Mouse (Mus musculus) neural tube, embryonic 14.5 days (tissue): Measurements from ENCODE around the gene Per1. TPM values are rescaled to one million over a fixed set of nuclear protein-coding genes. Genes with fewer than 3 reads are reported as not detected.

Experiments used
- ATAC-seq: fragments of 200-750 bp; cut with Nextera tagmentation; 2 replicates; pipeline ENCODE4 v1.8.0; 2017; ENCODE audit warnings: low read depth, mild to moderate bottlenecking, moderate TSS enrichment, moderate library complexity
- H3K27ac ChIP-seq: fragments of 300-500 bp; sonication (generic); 2 replicates; pipeline ENCODE4 v1.5.1; 2014; ENCODE audit warnings: low read depth, mild to moderate bottlenecking, control low read depth, low read length, moderate library complexity, mixed read lengths
- H3K27me3 ChIP-seq: fragments of 300-500 bp; sonication (generic); 2 replicates; pipeline ENCODE4 v1.6.1; 2014; ENCODE audit warnings: low read length; ENCODE audit not compliant: control insufficient read depth, insufficient read depth
- H3K36me3 ChIP-seq: fragments of 300-500 bp; sonication (generic); 2 replicates; pipeline ENCODE4 v1.6.1; 2014; ENCODE audit warnings: low read length, mixed read lengths; ENCODE audit not compliant: control insufficient read depth, insufficient read depth
- H3K4me1 ChIP-seq: fragments of 300-500 bp; sonication (generic); 2 replicates; pipeline ENCODE4 v1.6.1; 2014; ENCODE audit warnings: low read length; ENCODE audit not compliant: control insufficient read depth, insufficient read depth
- H3K4me2 ChIP-seq: fragments of 300-500 bp; sonication (generic); 2 replicates; pipeline ENCODE4 v1.6.1; 2014; ENCODE audit warnings: mild to moderate bottlenecking, low read depth, low read length, control low read depth
- H3K4me3 ChIP-seq: fragments of 300-500 bp; sonication (generic); 2 replicates; pipeline ENCODE4 v1.5.1; 2014; ENCODE audit warnings: low read depth, low read length, control low read depth, mixed read lengths
- H3K9ac ChIP-seq: fragments of 300-500 bp; sonication (generic); replicated peaks from 2 replicates; pipeline ENCODE4 v1.6.1; 2014; ENCODE audit warnings: low read depth, mild to moderate bottlenecking, control low read depth, low read length, mixed read lengths
- H3K9me3 ChIP-seq: fragments of 300-500 bp; sonication (generic); 2 replicates; pipeline ENCODE4 v1.6.1; 2016; ENCODE audit warnings: low read length; ENCODE audit not compliant: control insufficient read depth
- WGBS: fragments of 180-500 bp; shearing (Covaris S2); extraction: QIAGEN DNeasy Blood & Tissue Kit; methylation state at CpG from one replicate; pipeline ENCODE4 v1.1.7; 2014; 5-methylcytosine and 5-hydroxymethylcytosine counted together
- polyA plus RNA-seq: library from polyadenylated mRNA; unstranded; fragments of >200 nt; fragmentation: Nextera tagmentation; extraction: Ambion mirVana; gene quantifications from 2 replicates; pipeline ENCODE4 v1.2.1, GENCODE M21; 2014

Per1 gene
- polyA plus RNA-seq, 1 experiment from 2014 or later: 9.4 TPM

- Histone ChIP-seq H3K9ac (peak overlapping the region; percentile 71), H3K27me3 (no peaks in the 10 kb centered on the region), H3K36me3 (peaks cover 39% of the 10 kb centered on the region), H3K9me3 (no peaks in the 10 kb centered on the region), H3K4me2 (peak overlapping the region; percentile 93), H3K27ac (peak overlapping the region; percentile 76), H3K4me3 (peak overlapping the region; percentile 48), H3K4me1 (peaks cover 29% of the 10 kb centered on the region)
- 2% methylated on average over 23 of the region's 23 CpGs for WGBS
- ATAC-seq: peak; percentile 34; the same call in 1 of the 2 replicates
Measured at GRCm38 (mm10) chr11:69099915-69100345, 4.9 kb downstream of the Per1 start.

GRCm38 (mm10) chr11:69100639-69101360, 5.8 kb downstream of the Per1 start:
- no peak overlapping the region for H3K27ac ChIP-seq
- peaks cover 24% of the 10 kb centered on the region for H3K4me1 ChIP-seq
- H3K4me2 ChIP-seq: peak overlapping the region; percentile 93
- H3K27me3 ChIP-seq: no peaks in the 10 kb centered on the region
- ATAC-seq: no peak
- peak overlapping the region; percentile 48; the same call in 1 of the 2 replicates for H3K4me3 ChIP-seq
- H3K9ac ChIP-seq: 0 out of 2 replicates have a peak overlapping the region, but pooled peaks have one; percentile 22
- WGBS: 89% methylated on average over 20 of the region's 20 CpGs
- H3K9me3 ChIP-seq: no peaks in the 10 kb centered on the region
- peaks cover 43% of the 10 kb centered on the region for H3K36me3 ChIP-seq

GRCm38 (mm10) chr11:69101604-69102402, 6.8 kb downstream of the Per1 start:
- no peak for ATAC-seq
- no peaks in the 10 kb centered on the region for H3K27me3 ChIP-seq
- no peak overlapping the region for H3K4me3 ChIP-seq
- H3K9me3 ChIP-seq: no peaks in the 10 kb centered on the region
- 88% methylated on average over 20 of the region's 21 CpGs for WGBS
- no peak overlapping the region for H3K27ac ChIP-seq
- H3K36me3 ChIP-seq: peaks cover 51% of the 10 kb centered on the region
- H3K4me2 ChIP-seq: no peak overlapping the region
- H3K4me1 ChIP-seq: peaks cover 21% of the 10 kb centered on the region
- no peak overlapping the region for H3K9ac ChIP-seq

GRCm38 (mm10) chr11:69102403-69102725, 7.3 kb downstream of the Per1 start:
- Histone ChIP-seq H3K9ac (no peak overlapping the region), H3K36me3 (peaks cover 53% of the 10 kb centered on the region), H3K4me3 (no peak overlapping the region), H3K4me2 (no peak overlapping the region), H3K4me1 (peaks cover 19% of the 10 kb centered on the region), H3K27me3 (no peaks in the 10 kb centered on the region), H3K9me3 (no peaks in the 10 kb centered on the region), H3K27ac (no peak overlapping the region)
- ATAC-seq: no peak
- 94% methylated on average over 7 of the region's 7 CpGs for WGBS

GRCm38 (mm10) chr11:69103121-69103520, 8.1 kb downstream of the Per1 start:
- Histone ChIP-seq H3K27me3 (no peaks in the 10 kb centered on the region), H3K4me2 (no peak overlapping the region), H3K27ac (no peak overlapping the region), H3K9me3 (no peaks in the 10 kb centered on the region), H3K4me1 (peaks cover 12% of the 10 kb centered on the region), H3K9ac (no peak overlapping the region), H3K36me3 (peaks cover 56% of the 10 kb centered on the region), H3K4me3 (no peak overlapping the region)
- no peak for ATAC-seq
- 94% methylated on average over 14 of the region's 14 CpGs for WGBS

GRCm38 (mm10) chr11:69103531-69104435, 8.8 kb downstream of the Per1 start:
- WGBS: 91% methylated on average over 15 of the region's 15 CpGs
- H3K4me2 ChIP-seq: no peak overlapping the region
- H3K27ac ChIP-seq: no peak overlapping the region
- H3K27me3 ChIP-seq: no peaks in the 10 kb centered on the region
- H3K4me1 ChIP-seq: peaks cover 7% of the 10 kb centered on the region
- no peak overlapping the region for H3K4me3 ChIP-seq
- no peak for ATAC-seq
- no peak overlapping the region for H3K9ac ChIP-seq
- H3K36me3 ChIP-seq: peaks cover 63% of the 10 kb centered on the region
- no peaks in the 10 kb centered on the region for H3K9me3 ChIP-seq

GRCm38 (mm10) chr11:69104487-69104886, 9.5 kb downstream of the Per1 start:
- Histone ChIP-seq H3K36me3 (peaks cover 70% of the 10 kb centered on the region), H3K9ac (no peak overlapping the region), H3K4me1 (peaks cover 7% of the 10 kb centered on the region), H3K4me3 (no peak overlapping the region), H3K9me3 (no peaks in the 10 kb centered on the region), H3K4me2 (no peak overlapping the region), H3K27ac (no peak overlapping the region), H3K27me3 (no peaks in the 10 kb centered on the region)
- ATAC-seq: no peak
- 95% methylated on average over 14 of the region's 14 CpGs for WGBS

- H3K9me3 ChIP-seq: no peaks in the 10 kb centered on the region
- no peak for ATAC-seq
- no peak overlapping the region for H3K27ac ChIP-seq
- no peaks in the 10 kb centered on the region for H3K27me3 ChIP-seq
- H3K4me3 ChIP-seq: no peak overlapping the region
- no peak overlapping the region for H3K9ac ChIP-seq
- no peak overlapping the region for H3K4me2 ChIP-seq
- H3K36me3 ChIP-seq: peaks cover 71% of the 10 kb centered on the region
- 93% methylated on average over 6 of the region's 6 CpGs for WGBS
- H3K4me1 ChIP-seq: peaks cover 4% of the 10 kb centered on the region
Measured at GRCm38 (mm10) chr11:69105227-69105626, 10.2 kb downstream of the Per1 start.
